Mouse (Mus musculus): Measurements from ENCODE around the gene Serpinb12. TPM values are rescaled to one million over a fixed set of nuclear protein-coding genes. Genes with fewer than 3 reads are reported as not detected.
"Not testable (repeated sequence)": the region's sequence is repeated elsewhere in the genome, so short reads cannot be mapped to it uniquely, and the experiment has no call there.

The Serpinb12 gene
- polyA plus RNA-seq (2016; fragmentation: Nextera tagmentation; extraction: Ambion mirVana), result not detected in 2 replicates

DNA sequence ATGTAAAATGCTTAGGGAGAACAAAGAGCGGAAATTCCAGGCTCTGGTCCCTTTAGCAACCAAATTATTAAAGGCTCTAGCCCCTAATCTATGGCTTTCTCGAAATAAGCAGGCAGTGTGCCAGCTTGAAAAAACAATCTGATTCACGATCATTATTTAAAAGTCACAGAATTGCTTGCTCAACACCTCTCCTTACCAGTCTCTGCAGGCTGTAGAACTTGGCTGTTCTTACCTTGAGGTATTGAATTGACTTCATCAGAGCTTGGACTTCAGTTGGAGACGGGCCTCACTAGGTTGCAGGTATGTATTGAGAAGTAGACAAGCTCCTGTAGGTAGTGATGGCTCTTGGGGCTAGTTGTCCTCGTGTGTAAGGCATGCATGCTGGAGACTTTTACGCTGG lies at the start of gene Serpinb12:
Serpinb12 (plus strand) TSS at position 185 of the 400 bp plus-strand sequence.
- H3K36me3 ChIP-seq, result no peaks in the 10 kb centered on the region
- H3K27me3 ChIP-seq, result no peaks in the 10 kb centered on the region
- H3K4me2 ChIP-seq (replicated peaks), result no peak within 1 kb of the TSS
- no peak for ATAC-seq (ENCODE audit: low FRiP score)
- H3K4me1 ChIP-seq, result no peaks in the 10 kb centered on the region
- no peak within 1 kb of the TSS for H3K9ac ChIP-seq
- H3K27ac ChIP-seq, result no peak within 1 kb of the TSS
- H3K4me3 ChIP-seq, result no peak within 1 kb of the TSS
- 87% methylated on average over 6 of the region's 6 CpGs for WGBS
- no peaks in the 10 kb centered on the region for H3K9me3 ChIP-seq (replicated peaks)

GRCm38 (mm10) chr1:106895142-106895541 lies 39.1 kb upstream of the Serpinb12 start:
- H3K27ac ChIP-seq; H3K36me3 ChIP-seq; H3K4me2 ChIP-seq (replicated peaks); H3K27me3 ChIP-seq; ATAC-seq (ENCODE audit: low FRiP score); H3K4me1 ChIP-seq; H3K4me3 ChIP-seq; H3K9ac ChIP-seq; H3K9me3 ChIP-seq (replicated peaks): not testable (repeated sequence)

DNA sequence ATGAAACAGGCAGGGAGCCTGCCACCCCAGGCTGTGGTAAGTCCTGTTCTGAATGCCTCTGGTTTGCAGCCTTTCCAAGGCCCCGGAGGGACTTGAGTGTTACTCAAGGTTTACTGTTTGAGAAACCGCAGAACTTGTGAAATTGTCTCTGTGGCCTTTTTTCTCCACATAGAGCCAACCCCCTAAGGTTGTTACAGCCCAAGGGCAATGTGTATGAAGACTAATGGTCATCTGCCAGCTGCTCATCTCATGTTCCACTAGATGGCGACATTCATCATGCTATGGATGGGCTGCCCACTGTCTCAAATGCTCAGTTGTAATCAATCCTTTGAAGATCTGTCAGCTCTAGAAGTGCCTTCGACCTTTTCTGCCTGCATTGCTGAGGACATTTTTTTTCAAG lies 32.8 kb upstream of the Serpinb12 start:
- no peak overlapping the region for H3K27ac ChIP-seq
- no peak overlapping the region for H3K9ac ChIP-seq
- H3K27me3 ChIP-seq, result no peaks in the 10 kb centered on the region
- H3K36me3 ChIP-seq, result no peaks in the 10 kb centered on the region
- H3K4me1 ChIP-seq, result no peaks in the 10 kb centered on the region
- ATAC-seq (ENCODE audit: low FRiP score), result 0 out of 2 replicates have a peak, but pooled peaks have one; percentile 38
- H3K4me3 ChIP-seq, result no peak overlapping the region
- H3K9me3 ChIP-seq (replicated peaks), result no peaks in the 10 kb centered on the region
- 34% methylated on average over 4 of the region's 4 CpGs for WGBS
- no peak overlapping the region for H3K4me2 ChIP-seq (replicated peaks)

GRCm38 (mm10) chr1:106931954-106932353 lies 2.3 kb upstream of the Serpinb12 start:
- WGBS, result 87% methylated on average over 4 of the region's 4 CpGs
- Histone ChIP-seq H3K36me3 (no peaks in the 10 kb centered on the region), H3K4me1 (no peaks in the 10 kb centered on the region), H3K9ac (no peak overlapping the region), H3K9me3 (replicated peaks) (no peaks in the 10 kb centered on the region), H3K27ac (no peak overlapping the region), H3K27me3 (no peaks in the 10 kb centered on the region), H3K4me2 (replicated peaks) (no peak overlapping the region), H3K4me3 (no peak overlapping the region)
- ATAC-seq (ENCODE audit: low FRiP score), result no peak

DNA sequence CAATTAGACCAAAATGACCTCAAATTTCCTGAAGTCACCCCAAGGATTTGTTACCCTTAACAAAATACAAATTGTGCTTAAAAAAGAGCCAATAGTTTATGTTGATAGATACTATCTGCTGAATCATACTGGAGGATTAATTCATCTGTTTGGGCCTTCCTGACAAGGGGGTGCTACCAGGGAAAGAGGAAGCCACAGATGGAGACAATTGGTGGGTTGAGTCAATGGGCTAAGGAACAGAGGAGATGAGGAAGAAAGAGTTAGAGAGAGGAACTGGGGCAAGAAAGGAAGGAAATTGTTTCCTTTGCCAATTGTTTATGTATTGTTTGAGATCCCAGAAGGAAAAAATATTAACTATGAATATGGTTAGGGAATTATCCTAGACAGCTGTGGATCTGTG lies 591 bp upstream of the Serpinb12 start:
- Histone ChIP-seq H3K4me3 (no peak overlapping the region), H3K27me3 (no peaks in the 10 kb centered on the region), H3K4me1 (no peaks in the 10 kb centered on the region), H3K36me3 (no peaks in the 10 kb centered on the region), H3K9me3 (replicated peaks) (no peaks in the 10 kb centered on the region), H3K9ac (no peak overlapping the region), H3K4me2 (replicated peaks) (no peak overlapping the region), H3K27ac (no peak overlapping the region)
- no peak for ATAC-seq (ENCODE audit: low FRiP score)

DNA sequence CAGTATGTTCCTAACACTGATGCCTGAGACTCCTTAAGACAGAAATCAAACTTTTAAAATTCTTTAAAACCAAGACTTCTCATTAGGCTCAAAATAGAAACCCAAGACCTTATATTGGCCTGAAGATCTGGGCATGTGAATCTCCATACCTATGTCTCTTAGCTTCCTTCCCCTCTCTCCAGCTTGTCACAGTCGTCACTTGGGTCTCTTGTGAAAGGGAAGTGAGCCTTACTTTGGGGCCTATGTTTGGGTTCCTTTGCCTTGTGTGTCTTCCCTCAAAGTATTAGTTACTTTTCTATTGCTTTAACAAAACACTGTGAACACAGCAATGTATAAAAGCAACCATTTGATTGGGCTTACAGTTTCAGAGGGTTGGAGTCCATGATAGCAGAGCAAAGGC lies 13.0 kb downstream of the Serpinb12 start:
- H3K27me3 ChIP-seq, result no peaks in the 10 kb centered on the region
- H3K4me1 ChIP-seq, result no peaks in the 10 kb centered on the region
- no peak overlapping the region for H3K27ac ChIP-seq
- no peak overlapping the region for H3K4me2 ChIP-seq (replicated peaks)
- ATAC-seq (ENCODE audit: low FRiP score), result no peak
- 85% methylated on average over 1 of the region's 1 CpGs for WGBS
- H3K36me3 ChIP-seq, result no peaks in the 10 kb centered on the region
- H3K9me3 ChIP-seq (replicated peaks), result no peaks in the 10 kb centered on the region
- H3K9ac ChIP-seq, result no peak overlapping the region
- no peak overlapping the region for H3K4me3 ChIP-seq

GRCm38 (mm10) chr1:106959981-106960380 lies 25.7 kb downstream of the Serpinb12 start:
- no peak overlapping the region for H3K4me3 ChIP-seq
- no peak overlapping the region for H3K4me2 ChIP-seq (replicated peaks)
- no peaks in the 10 kb centered on the region for H3K27me3 ChIP-seq
- H3K36me3 ChIP-seq, result no peaks in the 10 kb centered on the region
- no peak for ATAC-seq (ENCODE audit: low FRiP score)
- no peaks in the 10 kb centered on the region for H3K4me1 ChIP-seq
- 79% methylated on average over 3 of the region's 3 CpGs for WGBS
- H3K9me3 ChIP-seq (replicated peaks), result no peaks in the 10 kb centered on the region
- no peak overlapping the region for H3K27ac ChIP-seq
- no peak overlapping the region for H3K9ac ChIP-seq

- Histone ChIP-seq H3K9ac (no peak overlapping the region), H3K27ac (no peak overlapping the region), H3K4me3 (no peak overlapping the region), H3K9me3 (replicated peaks) (no peaks in the 10 kb centered on the region), H3K36me3 (no peaks in the 10 kb centered on the region), H3K4me2 (replicated peaks) (no peak overlapping the region), H3K4me1 (no peaks in the 10 kb centered on the region), H3K27me3 (no peaks in the 10 kb centered on the region)
- 43% methylated on average over 3 of the region's 3 CpGs for WGBS
- ATAC-seq (ENCODE audit: low FRiP score), result no peak
Observed at GRCm38 (mm10) chr1:106961023-106961422, 26.8 kb downstream of the Serpinb12 start.

DNA sequence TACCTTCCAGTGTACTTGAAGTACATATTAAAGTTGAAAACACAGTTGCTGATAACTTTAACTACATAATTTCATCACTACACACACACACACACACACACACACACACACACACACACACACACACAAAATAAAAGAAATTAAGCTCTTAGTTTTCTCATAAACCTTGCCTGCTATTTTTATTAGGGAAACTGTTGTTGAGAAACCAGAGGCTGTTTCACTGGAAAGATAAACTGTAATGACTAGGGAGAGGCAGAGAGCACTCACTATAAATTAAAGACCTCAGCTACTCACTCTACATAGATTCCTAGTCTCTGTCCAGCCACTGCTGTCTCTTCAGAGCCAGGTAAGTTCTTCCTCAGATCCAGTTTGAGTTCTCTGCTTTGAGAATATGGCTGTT lies 46.4 kb downstream of the Serpinb12 start, which contains the start of gene Serpinb13:
Serpinb13 (plus strand) TSS at position 301 of the 400 bp plus-strand sequence.
- no peaks in the 10 kb centered on the region for H3K27me3 ChIP-seq
- H3K4me3 ChIP-seq, result no peak within 1 kb of the TSS
- ATAC-seq (ENCODE audit: low FRiP score), result no peak

DNA sequence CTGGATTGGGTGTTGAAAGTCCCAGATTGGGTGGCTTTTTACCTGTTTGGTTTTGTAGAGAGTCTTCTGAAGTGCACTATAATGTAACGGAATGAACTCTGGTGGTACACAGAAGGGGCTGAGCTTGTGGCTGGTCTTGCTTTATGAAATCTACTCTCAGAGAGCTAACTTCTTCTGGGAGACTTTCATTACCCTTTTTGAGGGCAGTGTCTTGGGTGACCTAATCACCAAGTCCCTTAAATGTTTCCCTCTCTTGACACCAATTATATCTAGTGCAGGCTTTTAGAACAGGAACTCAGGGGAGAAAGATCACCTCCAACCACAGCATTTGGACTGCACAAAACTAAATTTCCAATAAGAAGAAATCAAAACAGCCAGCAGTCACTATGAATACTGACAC lies 48.8 kb downstream of the Serpinb12 start:
- Histone ChIP-seq H3K4me2 (replicated peaks) (no peak overlapping the region), H3K27ac (no peak overlapping the region), H3K36me3 (no peaks in the 10 kb centered on the region), H3K4me1 (no peaks in the 10 kb centered on the region), H3K27me3 (no peaks in the 10 kb centered on the region), H3K4me3 (no peak overlapping the region), H3K9ac (no peak overlapping the region), H3K9me3 (replicated peaks) (no peaks in the 10 kb centered on the region)
- WGBS, result 100% methylated on average over 1 of the region's 1 CpGs
- ATAC-seq (ENCODE audit: low FRiP score), result no peak

More for the DNA sequence above, 46.4 kb downstream of the Serpinb12 start, which contains the start of gene Serpinb13:
- no peaks in the 10 kb centered on the region for H3K36me3 ChIP-seq
- H3K27ac ChIP-seq, result no peak within 1 kb of the TSS
- no peaks in the 10 kb centered on the region for H3K4me1 ChIP-seq
- no peak within 1 kb of the TSS for H3K9ac ChIP-seq
- H3K4me2 ChIP-seq (replicated peaks), result no peak within 1 kb of the TSS
- H3K9me3 ChIP-seq (replicated peaks), result no peaks in the 10 kb centered on the region

DNA sequence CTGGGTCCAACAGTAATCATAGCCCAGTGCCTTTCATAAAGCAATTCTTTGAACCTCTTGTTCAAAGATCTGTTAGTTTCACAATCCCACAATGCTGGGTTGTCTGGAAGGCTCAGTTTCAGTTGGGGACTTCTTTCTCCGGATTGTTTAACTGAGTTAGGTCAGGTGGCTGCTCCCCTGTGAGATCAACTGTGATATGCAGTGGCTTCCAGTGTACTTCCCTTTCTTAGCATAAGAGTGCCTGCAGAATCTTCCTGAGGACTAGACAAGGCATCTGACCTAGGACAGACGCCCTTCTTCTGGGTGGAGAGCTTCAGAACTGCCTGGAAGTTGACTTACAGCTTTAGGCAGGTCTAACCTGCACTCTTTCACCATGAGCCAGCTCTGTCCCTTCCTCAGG lies 49.6 kb downstream of the Serpinb12 start:
- H3K27me3 ChIP-seq, result no peaks in the 10 kb centered on the region
- no peak overlapping the region for H3K27ac ChIP-seq
- H3K4me3 ChIP-seq, result no peak overlapping the region
- no peak overlapping the region for H3K9ac ChIP-seq
- ATAC-seq (ENCODE audit: low FRiP score), result no peak
- no peak overlapping the region for H3K4me2 ChIP-seq (replicated peaks)
- H3K9me3 ChIP-seq (replicated peaks), result no peaks in the 10 kb centered on the region
- no peaks in the 10 kb centered on the region for H3K4me1 ChIP-seq
- 83% methylated on average over 2 of the region's 2 CpGs for WGBS
- no peaks in the 10 kb centered on the region for H3K36me3 ChIP-seq

- Histone ChIP-seq H3K27me3 (no peaks in the 10 kb centered on the region), H3K36me3 (no peaks in the 10 kb centered on the region), H3K4me1 (no peaks in the 10 kb centered on the region), H3K9me3 (replicated peaks) (no peaks in the 10 kb centered on the region), H3K9ac (no peak overlapping the region), H3K4me3 (no peak overlapping the region), H3K4me2 (replicated peaks) (no peak overlapping the region), H3K27ac (no peak overlapping the region)
- no peak for ATAC-seq (ENCODE audit: low FRiP score)
- 74% methylated on average over 13 of the region's 13 CpGs for WGBS
Observed at GRCm38 (mm10) chr1:107000424-107000823, 66.2 kb downstream of the Serpinb12 start.

DNA sequence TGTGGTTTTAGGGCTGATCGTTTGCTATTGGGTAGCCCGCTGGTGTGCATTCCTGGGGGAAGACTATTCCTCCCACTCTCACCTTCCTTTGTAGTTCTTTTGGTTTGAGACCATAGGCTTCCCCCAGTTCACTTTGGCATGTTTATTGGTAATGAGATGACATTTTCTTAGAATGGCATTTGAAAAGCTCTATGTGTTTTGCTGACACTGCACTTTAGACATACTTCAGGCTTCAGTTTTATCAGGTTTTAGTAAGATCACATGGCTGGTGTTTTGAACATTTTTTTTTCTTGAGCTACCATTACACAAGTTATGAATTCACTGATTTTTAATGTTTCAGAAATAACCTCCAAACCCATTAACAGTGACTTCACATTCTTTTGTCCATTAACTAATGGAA lies 67.5 kb downstream of the Serpinb12 start:
- H3K4me3 ChIP-seq, result no peak overlapping the region
- no peaks in the 10 kb centered on the region for H3K27me3 ChIP-seq
- no peaks in the 10 kb centered on the region for H3K36me3 ChIP-seq
- no peak overlapping the region for H3K4me2 ChIP-seq (replicated peaks)
- H3K4me1 ChIP-seq, result no peaks in the 10 kb centered on the region
- H3K9ac ChIP-seq, result no peak overlapping the region
- no peak overlapping the region for H3K27ac ChIP-seq
- H3K9me3 ChIP-seq (replicated peaks), result no peaks in the 10 kb centered on the region
- 83% methylated on average over 2 of the region's 2 CpGs for WGBS
- no peak for ATAC-seq (ENCODE audit: low FRiP score)

Data from hindbrain, embryonic 12.5 days (tissue).